Mouse (Mus musculus) heart, adult 2 months (tissue): Measurements from ENCODE around the gene Nupr1l. TPM values are rescaled to one million over a fixed set of nuclear protein-coding genes. Genes with fewer than 3 reads are reported as not detected.

Experiments used
- DNase-seq, 2 experiments: peaks; one replicate each; pipeline ENCODE4 v3.0.0; 2021
- H3K27ac ChIP-seq: fragments of 200-600 bp; 2 replicates; pipeline ENCODE4 v1.8.1; 2022
- H3K27me3 ChIP-seq: fragments of 200-500 bp; 2 replicates; pipeline ENCODE4 v1.6.1; 2012; ENCODE audit warnings: mild to moderate bottlenecking, low read length, inconsistent platforms, mixed read lengths; ENCODE audit not compliant: control insufficient read depth, insufficient read depth
- H3K36me3 ChIP-seq: fragments of 200-500 bp; 2 replicates; pipeline ENCODE4 v1.6.1; 2012; ENCODE audit warnings: low read length, inconsistent platforms; ENCODE audit not compliant: control insufficient read depth, insufficient read depth
- H3K4me1 ChIP-seq: fragments of 200-500 bp; 2 replicates; pipeline ENCODE4 v1.6.1; 2011; ENCODE audit warnings: low read length; ENCODE audit not compliant: control insufficient read depth, insufficient read depth
- H3K4me3 ChIP-seq: fragments of 200-600 bp; 2 replicates; pipeline ENCODE4 v1.8.1; 2022
- H3K79me2 ChIP-seq: fragments of 200-500 bp; replicated peaks from 2 replicates; pipeline ENCODE4 v1.6.1; 2012; ENCODE audit warnings: mild to moderate bottlenecking, inconsistent platforms, low read length, moderate library complexity, mixed read lengths; ENCODE audit not compliant: control insufficient read depth, insufficient read depth
- H3K9ac ChIP-seq: fragments of 200-500 bp; 2 replicates; pipeline ENCODE4 v1.6.1; 2012; ENCODE audit warnings: low read depth, mild to moderate bottlenecking, control low read depth, inconsistent platforms, low read length, mixed read lengths
- CTCF ChIP-seq: fragments of 200-600 bp; IDR thresholded peaks from 2 replicates; pipeline ENCODE4 v1.8.1; 2022; ENCODE audit warnings: antibody characterized with exemption, mild to moderate bottlenecking, moderate library complexity
- EP300 ChIP-seq: fragments of 200-500 bp; IDR thresholded peaks from 2 replicates; pipeline ENCODE4 v1.6.1; 2011; ENCODE audit warnings: low read depth, low read length, control low read depth; ENCODE audit not compliant: insufficient read depth
- POLR2A ChIP-seq: fragments of 200-500 bp; IDR thresholded peaks from 2 replicates; pipeline ENCODE4 v1.6.1; 2011; ENCODE audit warnings: mild to moderate bottlenecking, low read depth, low read length, control low read depth; ENCODE audit not compliant: insufficient read depth
- WGBS: fragments of 180-500 bp; shearing (Covaris S2); methylation state at CpG from one replicate; pipeline ENCODE4 v1.1.7; 2018; 5-methylcytosine and 5-hydroxymethylcytosine counted together
- intact Hi-C: fragments of 180-260 bp; cut with DNase I; formaldehyde crosslinking; loops from one replicate; pipeline ENCODE4 v1.15.1; 2025
- polyA plus RNA-seq: library from polyadenylated mRNA; depleted of rRNA; stranded (reverse); fragments of >200 nt; gene quantifications from 2 replicates; pipeline ENCODE4 v1.2.3, GENCODE M21; 2012
- total RNA-seq, 2 experiments: library from RNA; stranded (reverse); gene quantifications; 2 replicates each; pipeline ENCODE4 v1.2.3; 2021

The Nupr1l gene
- total and polyA plus RNA-seq, 3 experiments, result 0.44 to 1.7 (median 1.5) TPM

DNA sequence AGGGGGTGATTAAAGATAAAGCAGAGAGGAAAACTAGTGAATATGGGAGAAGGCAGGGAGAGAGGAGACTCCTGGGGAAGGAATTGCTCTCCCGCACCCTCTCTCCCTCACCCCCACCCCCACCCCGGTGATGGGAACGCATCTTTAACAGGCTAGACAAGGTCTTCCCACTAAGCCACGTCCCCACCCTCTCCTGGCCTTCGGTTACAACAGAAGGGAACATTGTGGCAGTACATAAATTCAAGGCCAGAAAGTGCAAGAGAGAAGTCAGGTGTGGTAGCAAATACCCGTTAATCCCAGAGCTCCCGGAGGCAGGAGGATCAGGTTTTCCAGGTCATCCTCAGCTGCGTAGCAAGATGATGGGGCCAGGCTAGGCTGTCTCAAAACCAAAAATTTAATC is 11.0 kb downstream of the Nupr1l start:
- no peak overlapping the region for H3K9ac ChIP-seq
- intact Hi-C loops, result no loop called here
- no peaks in the 10 kb centered on the region for H3K4me1 ChIP-seq
- no peaks in the 10 kb centered on the region for H3K36me3 ChIP-seq
- WGBS, result 67% methylated on average over 8 of the region's 8 CpGs
- H3K27ac ChIP-seq, result no peak overlapping the region
- H3K27me3 ChIP-seq, result no peaks in the 10 kb centered on the region
- no peaks in the 10 kb centered on the region for H3K79me2 ChIP-seq
- no peak for TF ChIP-seq CTCF
- TF ChIP-seq POLR2A, result no peak
- no peak for TF ChIP-seq EP300
- DNase-seq, result no peak
- no peak overlapping the region for H3K4me3 ChIP-seq

DNA sequence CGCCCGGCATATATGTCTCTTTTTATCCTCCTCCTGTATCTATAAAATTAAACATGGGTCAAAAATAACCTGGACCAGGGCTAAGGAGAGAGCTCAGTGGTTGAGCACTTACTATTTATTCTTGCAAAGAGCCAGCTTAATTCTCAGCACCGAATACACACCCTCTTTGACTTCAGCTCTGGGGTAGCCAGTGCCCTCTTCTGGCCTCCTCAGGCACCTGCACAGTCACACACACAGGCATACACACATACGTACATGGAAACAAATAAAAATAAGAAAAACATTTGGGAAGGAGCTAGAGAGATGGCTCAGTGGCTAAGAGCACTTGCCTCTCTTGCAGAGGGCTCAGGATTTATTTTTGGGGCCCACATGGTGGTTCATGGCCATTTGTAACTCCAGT is 13.6 kb downstream of the Nupr1l start:
- TF ChIP-seq CTCF (no peak), POLR2A (no peak), EP300 (no peak)

DNA sequence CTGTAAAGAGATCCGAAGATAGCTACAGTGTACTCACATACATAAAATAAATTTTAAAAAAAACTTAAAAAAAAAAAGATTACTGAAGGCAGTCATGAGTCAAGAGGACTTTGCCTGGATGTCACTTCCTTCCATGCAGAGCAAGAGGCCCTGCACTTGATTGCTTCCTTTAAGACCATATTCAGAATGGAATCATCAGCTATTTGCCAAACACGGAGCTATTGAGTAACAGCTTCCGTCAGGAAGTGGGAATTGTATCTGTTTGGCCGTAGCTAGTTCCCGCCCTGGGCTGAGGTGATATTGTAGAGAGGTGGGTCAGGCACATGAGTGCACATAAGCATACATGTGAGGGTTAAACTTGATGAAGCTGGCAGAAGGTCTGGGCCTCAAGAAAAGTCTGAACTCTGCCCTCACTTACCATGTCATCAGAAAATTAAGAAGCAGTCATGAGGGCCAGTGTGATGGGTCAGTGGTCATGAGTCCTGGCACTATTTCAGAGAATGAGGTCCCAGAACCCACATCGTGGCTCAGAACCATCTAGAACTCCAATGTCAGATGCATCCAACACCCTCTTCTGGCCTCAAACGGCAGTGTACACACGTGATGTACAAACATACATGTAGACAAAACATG is 16.6 kb downstream of the Nupr1l start:
- Histone ChIP-seq H3K36me3 (no peaks in the 10 kb centered on the region), H3K27ac (no peak overlapping the region), H3K79me2 (no peaks in the 10 kb centered on the region), H3K4me3 (no peak overlapping the region), H3K9ac (no peak overlapping the region), H3K4me1 (no peaks in the 10 kb centered on the region), H3K27me3 (no peaks in the 10 kb centered on the region)
- TF ChIP-seq CTCF (no peak), POLR2A (no peak), EP300 (no peak)
- WGBS, result 65% methylated on average over 8 of the region's 8 CpGs
- intact Hi-C loops, result no loop called here
- no peak for DNase-seq

More for the DNA sequence above, 13.6 kb downstream of the Nupr1l start:
- Histone ChIP-seq H3K9ac (no peak overlapping the region), H3K27ac (no peak overlapping the region), H3K36me3 (no peaks in the 10 kb centered on the region), H3K4me3 (no peak overlapping the region), H3K79me2 (no peaks in the 10 kb centered on the region), H3K4me1 (no peaks in the 10 kb centered on the region), H3K27me3 (no peaks in the 10 kb centered on the region)
- intact Hi-C loops, result no loop called here
- 95% methylated on average over 4 of the region's 4 CpGs for WGBS
- no peak for DNase-seq

DNA sequence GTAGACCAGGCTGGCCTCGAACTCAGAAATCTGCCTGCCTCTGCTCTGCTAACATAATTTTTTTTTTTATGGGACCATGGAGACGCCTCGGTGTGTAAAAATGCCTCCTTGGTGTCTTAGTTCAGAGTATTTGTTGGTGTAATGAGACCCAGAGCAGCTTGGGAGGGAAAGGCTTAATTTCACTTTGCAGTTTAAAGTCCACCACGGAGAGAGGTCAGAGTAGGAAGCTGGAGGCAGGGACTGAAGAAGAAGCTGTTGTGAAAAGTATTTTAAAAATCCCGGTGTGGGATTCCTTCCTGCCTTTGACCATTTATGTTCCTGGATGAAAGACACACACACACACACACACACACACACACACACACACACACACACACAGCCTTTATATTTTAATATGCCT is 17.6 kb downstream of the Nupr1l start:
- TF ChIP-seq EP300 (no peak), POLR2A (no peak), CTCF (no peak)
- no peaks in the 10 kb centered on the region for H3K36me3 ChIP-seq
- H3K79me2 ChIP-seq, result no peaks in the 10 kb centered on the region
- intact Hi-C loops, result no loop called here
- WGBS, result 61% methylated on average over 5 of the region's 5 CpGs
- H3K9ac ChIP-seq, result no peak overlapping the region
- no peaks in the 10 kb centered on the region for H3K27me3 ChIP-seq
- no peak for DNase-seq
- H3K4me1 ChIP-seq, result no peaks in the 10 kb centered on the region
- H3K4me3 ChIP-seq, result no peak overlapping the region
- H3K27ac ChIP-seq, result no peak overlapping the region

DNA sequence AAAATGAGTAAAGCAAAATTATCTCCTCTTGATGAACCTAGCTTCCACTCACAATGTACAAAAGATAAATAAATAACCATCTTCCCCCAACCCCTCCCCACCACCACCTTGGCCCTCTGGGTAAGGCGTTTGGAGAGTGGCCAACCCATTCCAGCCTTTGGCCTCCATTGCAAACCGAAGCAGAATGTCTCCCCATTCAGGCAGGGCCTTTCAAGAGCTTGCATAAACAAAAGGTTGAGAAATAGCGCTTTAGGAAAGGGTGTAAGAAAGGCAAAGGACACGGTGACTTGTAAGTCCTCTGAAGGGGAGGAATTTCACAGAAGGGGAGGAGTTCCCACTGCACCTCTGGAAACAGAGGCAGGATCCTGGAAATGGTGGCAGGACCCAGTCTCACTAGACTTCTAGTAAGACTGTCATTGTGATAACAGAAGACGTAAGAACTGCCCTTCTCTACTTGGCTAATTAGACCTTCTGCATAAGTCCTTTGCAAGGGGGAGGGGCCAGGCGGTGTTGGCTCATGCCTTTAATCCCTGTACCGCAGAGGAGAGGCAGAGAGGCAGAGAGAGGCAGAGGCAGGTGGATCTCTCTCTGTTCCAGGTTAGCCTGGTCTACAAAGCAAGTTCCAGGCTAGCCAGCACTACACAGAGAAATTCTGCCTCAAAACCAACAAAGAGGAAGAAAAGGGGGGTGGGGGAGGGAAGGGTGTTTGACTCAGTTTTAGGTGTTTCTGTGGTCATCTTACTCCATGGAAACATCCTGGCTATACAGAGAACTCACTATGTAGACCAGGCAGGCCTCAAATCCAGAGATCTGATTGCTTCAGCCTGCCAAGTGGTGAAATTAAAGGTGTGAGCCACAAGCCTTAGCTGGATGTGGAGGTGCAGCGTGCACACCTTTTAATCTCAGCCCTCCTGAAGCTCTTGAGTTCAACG is 21.9 kb downstream of the Nupr1l start:
- 47% methylated on average over 9 of the region's 9 CpGs for WGBS
- H3K27me3 ChIP-seq, result no peaks in the 10 kb centered on the region
- no peaks in the 10 kb centered on the region for H3K36me3 ChIP-seq
- no peak for TF ChIP-seq POLR2A
- no peak for TF ChIP-seq EP300
- TF ChIP-seq CTCF, result no peak
- no peaks in the 10 kb centered on the region for H3K79me2 ChIP-seq
- DNase-seq, result no peak
- H3K4me1 ChIP-seq, result no peaks in the 10 kb centered on the region
- intact Hi-C loops, result loop anchor here (10.0 kb wide), 1 partner anchor 215 kb away; the partner anchor contains the start of gene Kctd7
- H3K4me3 ChIP-seq, result no peak overlapping the region
- H3K9ac ChIP-seq, result no peak overlapping the region
- H3K27ac ChIP-seq, result no peak overlapping the region

DNA sequence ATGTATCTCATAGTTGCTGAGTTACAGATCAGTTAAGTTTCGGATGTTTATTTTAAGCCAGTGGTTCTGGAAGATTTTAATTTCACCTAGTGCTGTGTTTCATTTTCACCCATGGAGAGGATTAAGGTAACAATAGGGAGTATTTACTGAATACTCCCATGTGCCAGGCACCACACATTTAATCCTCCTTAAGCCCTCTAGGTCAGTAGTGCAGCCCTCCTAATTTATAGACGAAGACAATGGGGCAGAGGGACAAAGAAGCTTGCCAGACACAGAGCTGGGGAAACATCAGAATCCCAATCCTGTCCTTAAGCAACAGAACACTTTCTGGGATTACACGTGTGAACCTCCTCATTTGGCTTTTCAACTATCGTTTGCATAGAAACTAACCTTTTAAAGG is 28.6 kb downstream of the Nupr1l start:
- H3K79me2 ChIP-seq, result no peaks in the 10 kb centered on the region
- no peak for TF ChIP-seq CTCF
- 62% methylated on average over 4 of the region's 4 CpGs for WGBS
- H3K27ac ChIP-seq, result no peak overlapping the region
- DNase-seq, result no peak
- H3K9ac ChIP-seq, result no peak overlapping the region
- no peak overlapping the region for H3K4me3 ChIP-seq
- H3K36me3 ChIP-seq, result no peaks in the 10 kb centered on the region
- no peaks in the 10 kb centered on the region for H3K4me1 ChIP-seq
- intact Hi-C loops, result loop anchor here (10.0 kb wide), 1 partner anchor 208 kb away; the partner anchor contains the start of gene Kctd7
- H3K27me3 ChIP-seq, result no peaks in the 10 kb centered on the region
